Mouse (Mus musculus) cerebellum, adult 2 months (tissue): ENCODE measurements around the gene Wdr17. TPM values are rescaled to one million over a fixed set of nuclear protein-coding genes. Genes with fewer than 3 reads are reported as not detected.

Experiments used
- DNase-seq, 2 experiments: peaks; one replicate each; pipeline ENCODE4 v3.0.0; 2021
- H3K27ac ChIP-seq: fragments of 200-500 bp; 2 replicates; pipeline ENCODE4 v1.5.1; 2012; ENCODE audit warnings: low read length, control low read depth, inconsistent platforms; ENCODE audit not compliant: insufficient read depth
- H3K27me3 ChIP-seq: fragments of 200-500 bp; 2 replicates; pipeline ENCODE4 v1.6.1; 2012; ENCODE audit warnings: inconsistent platforms, mild to moderate bottlenecking, low read length, moderate library complexity; ENCODE audit not compliant: control insufficient read depth, insufficient read depth
- H3K4me1 ChIP-seq: fragments of 200-500 bp; 2 replicates; pipeline ENCODE4 v1.6.1; 2011; ENCODE audit warnings: low read length; ENCODE audit not compliant: control insufficient read depth, insufficient read depth
- H3K4me3 ChIP-seq: fragments of 200-500 bp; replicated peaks from 2 replicates; pipeline ENCODE3; 2011; ENCODE audit warnings: mild to moderate bottlenecking, low read depth, low read length, control low read depth; ENCODE audit not compliant: insufficient read depth
- CTCF ChIP-seq: fragments of 200-500 bp; IDR thresholded peaks from 2 replicates; pipeline ENCODE4 v1.5.1; 2011; ENCODE audit warnings: low read depth, mild to moderate bottlenecking, control low read depth, low read length, moderate library complexity, borderline replicate concordance; ENCODE audit not compliant: insufficient read depth
- POLR2A ChIP-seq: fragments of 200-500 bp; IDR thresholded peaks from 2 replicates; pipeline ENCODE4 v1.6.1; 2011; ENCODE audit warnings: low read length, control low read depth, borderline replicate concordance; ENCODE audit not compliant: insufficient read depth
- WGBS: fragments of 180-500 bp; shearing (Covaris S2); methylation state at CpG from one replicate; pipeline ENCODE4 v1.1.7; 2018; 5-methylcytosine and 5-hydroxymethylcytosine counted together
- polyA plus RNA-seq: library from polyadenylated mRNA; depleted of rRNA; stranded (reverse); fragments of >200 nt; gene quantifications from 2 replicates; pipeline ENCODE4 v1.2.3, GENCODE M21; 2012

Wdr17 gene
- polyA plus RNA-seq, 1 experiment = 7.3 TPM

DNA sequence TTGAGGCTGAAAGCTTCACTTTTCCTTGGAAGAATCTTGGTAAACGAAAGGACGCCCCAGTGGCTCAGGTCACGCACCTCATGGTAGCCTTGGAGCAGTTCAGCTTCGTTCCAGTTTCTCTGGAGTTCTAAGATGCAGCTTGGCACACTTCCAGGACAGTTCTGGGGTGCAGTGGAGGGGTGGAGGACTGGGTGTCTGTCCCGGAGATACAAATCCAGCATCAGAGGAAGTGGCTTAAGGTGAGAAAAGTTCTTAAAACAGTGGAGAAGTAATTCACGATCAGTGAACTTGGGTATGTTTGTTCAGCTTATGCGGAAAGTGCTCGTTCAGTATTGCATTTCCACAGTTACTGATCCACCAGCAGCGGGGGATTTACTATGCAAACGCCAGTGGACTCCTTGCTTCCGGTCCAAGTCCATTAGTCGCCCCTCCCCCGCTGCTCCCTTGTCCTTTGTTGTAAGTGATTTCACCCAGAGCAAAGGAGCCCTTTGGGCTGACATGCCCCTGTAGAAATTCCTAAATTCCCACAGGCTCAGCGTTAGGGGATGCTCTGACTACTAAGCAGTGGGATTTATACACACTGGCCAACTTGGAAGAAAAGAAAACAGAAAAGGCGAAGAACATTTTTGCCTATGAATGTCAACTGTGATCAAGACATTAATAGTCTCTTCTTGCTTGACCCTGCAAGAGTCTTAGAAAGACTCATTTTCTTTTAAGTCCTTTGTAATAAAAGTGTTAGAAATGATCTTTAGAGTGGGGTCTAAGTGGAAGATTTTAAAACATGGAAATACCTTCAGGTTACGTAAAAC is 106.6 kb downstream of the Wdr17 start:
- H3K4me1 ChIP-seq = no peaks in the 10 kb centered on the region; the same call in 1 of the 2 replicates
- peak; percentile 30 to 48 for DNase-seq
- H3K27ac ChIP-seq = no peak overlapping the region
- TF ChIP-seq CTCF = no peak
- H3K4me3 ChIP-seq = peak overlapping the region; percentile 44
- WGBS = 12% methylated on average over 16 of the region's 16 CpGs
- no peaks in the 10 kb centered on the region for H3K27me3 ChIP-seq

DNA sequence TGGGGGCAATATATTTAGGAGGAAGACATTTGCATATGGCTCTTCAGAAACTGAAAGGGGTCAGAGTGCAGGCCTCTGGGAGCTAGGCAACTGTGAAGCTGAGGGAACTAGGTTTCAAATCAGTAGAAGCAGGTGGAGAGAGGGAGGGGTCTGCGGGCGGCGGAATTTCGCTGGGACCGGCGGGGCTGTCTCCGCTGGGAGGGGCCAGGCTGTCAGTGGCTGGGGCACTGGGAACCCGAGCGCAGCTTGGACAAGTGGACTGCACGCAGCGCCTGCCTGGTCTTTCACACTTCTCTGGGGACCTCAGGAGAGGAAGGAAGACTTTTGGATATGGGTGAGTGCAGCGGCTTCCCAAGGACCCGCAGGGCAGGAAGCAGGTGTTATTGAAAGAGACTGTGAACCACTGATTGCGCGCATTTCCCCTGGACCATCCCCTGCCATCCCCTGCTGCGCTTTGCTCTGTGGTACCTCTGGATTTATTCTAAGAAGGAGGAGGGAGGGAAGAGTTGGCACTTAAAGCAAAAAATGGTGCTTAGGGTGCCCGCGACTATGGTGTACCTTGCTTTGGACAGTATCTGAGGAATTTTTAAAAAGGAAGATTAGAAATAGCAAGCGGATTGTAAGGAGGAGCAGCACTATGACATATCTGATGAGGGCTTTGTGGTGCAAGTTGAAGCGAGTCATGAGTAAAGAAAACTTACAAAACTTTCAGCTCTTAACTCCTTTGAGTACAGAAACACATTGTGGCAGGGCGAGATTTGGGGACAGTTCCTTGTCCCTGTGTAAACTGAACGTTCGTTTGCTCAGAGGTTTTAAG is 107.5 kb downstream of the Wdr17 start:
- no peak overlapping the region for H3K27ac ChIP-seq
- peak overlapping the region; percentile 57 for H3K4me3 ChIP-seq
- WGBS = under 1% methylated on average over 23 of the region's 23 CpGs
- no peak for TF ChIP-seq CTCF
- TF ChIP-seq POLR2A = no peak
- DNase-seq = peak; percentile 19 to 31
- no peaks in the 10 kb centered on the region; the same call in 1 of the 2 replicates for H3K4me1 ChIP-seq
- H3K27me3 ChIP-seq = no peaks in the 10 kb centered on the region

DNA sequence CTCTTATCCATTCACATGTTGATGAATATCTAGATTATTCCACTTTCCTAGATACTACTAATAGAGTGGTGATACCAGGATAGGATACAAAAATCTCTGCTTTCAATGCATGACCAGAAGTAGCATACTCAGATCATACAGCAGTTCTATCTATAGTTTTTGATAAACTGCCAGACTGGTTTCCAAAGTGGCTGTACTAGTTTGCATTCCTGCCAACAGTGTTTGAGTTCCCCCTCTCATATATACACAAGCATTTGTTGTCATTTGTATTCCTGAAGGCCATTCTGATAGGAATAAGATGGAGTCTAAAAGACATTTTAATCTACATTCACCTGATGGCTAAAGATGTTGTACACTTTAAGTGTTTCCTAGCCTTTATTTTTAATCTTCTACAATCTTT is 110.0 kb downstream of the Wdr17 start:
- Histone ChIP-seq H3K4me1 (no peaks in the 10 kb centered on the region; the same call in 1 of the 2 replicates), H3K27ac (no peak overlapping the region), H3K27me3 (no peaks in the 10 kb centered on the region), H3K4me3 (no peak overlapping the region)
- TF ChIP-seq POLR2A (no peak), CTCF (no peak)
- DNase-seq = no peak

DNA sequence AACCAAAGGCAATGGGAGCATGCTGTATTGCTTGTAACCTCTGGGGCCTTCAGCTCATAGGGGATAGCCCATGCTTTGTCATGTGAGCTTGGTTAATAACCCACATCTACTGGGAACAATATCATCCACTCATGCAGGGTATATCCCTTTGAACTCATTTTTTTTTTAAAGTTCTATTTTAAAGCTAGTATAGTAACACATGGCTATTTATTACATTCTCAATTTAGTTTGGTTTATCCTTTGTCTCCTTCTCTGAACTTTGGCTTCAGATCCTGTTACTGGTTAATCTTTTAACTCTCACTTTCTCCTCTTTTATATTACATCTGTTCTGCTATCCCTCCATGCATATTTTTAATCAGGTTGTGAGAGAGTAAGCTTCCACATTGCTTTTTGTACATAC is 110.7 kb downstream of the Wdr17 start:
- no peak overlapping the region for H3K27ac ChIP-seq
- TF ChIP-seq POLR2A (no peak), CTCF (no peak)
- H3K4me3 ChIP-seq = no peak overlapping the region
- H3K27me3 ChIP-seq = no peaks in the 10 kb centered on the region
- DNase-seq = no peak
- no peaks in the 10 kb centered on the region; the same call in 1 of the 2 replicates for H3K4me1 ChIP-seq

DNA sequence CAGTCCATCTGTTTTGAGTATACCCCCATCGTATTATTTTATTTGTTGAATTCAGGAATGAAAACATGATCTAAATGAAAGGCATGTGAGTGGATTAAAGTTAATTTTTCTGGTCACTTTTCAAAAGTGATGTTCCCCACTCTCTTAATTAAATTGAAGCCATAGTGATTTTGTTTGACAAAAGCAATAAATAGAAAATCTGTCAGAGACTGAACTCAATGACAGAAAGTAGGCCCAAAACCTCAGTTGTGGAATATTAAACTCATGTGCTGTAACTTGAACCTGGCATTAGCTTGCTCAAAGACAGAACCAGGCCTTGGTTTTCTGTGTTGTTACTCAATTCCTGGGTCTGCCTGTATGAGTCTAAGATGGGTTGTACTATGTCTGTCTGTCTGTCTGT is 129.3 kb downstream of the Wdr17 start:
- Histone ChIP-seq H3K27ac (no peak overlapping the region), H3K4me3 (no peak overlapping the region), H3K27me3 (no peaks in the 10 kb centered on the region), H3K4me1 (no peaks in the 10 kb centered on the region)
- no peak for TF ChIP-seq POLR2A
- no peak for DNase-seq
- WGBS = 93% methylated on average over 1 of the region's 1 CpGs

DNA sequence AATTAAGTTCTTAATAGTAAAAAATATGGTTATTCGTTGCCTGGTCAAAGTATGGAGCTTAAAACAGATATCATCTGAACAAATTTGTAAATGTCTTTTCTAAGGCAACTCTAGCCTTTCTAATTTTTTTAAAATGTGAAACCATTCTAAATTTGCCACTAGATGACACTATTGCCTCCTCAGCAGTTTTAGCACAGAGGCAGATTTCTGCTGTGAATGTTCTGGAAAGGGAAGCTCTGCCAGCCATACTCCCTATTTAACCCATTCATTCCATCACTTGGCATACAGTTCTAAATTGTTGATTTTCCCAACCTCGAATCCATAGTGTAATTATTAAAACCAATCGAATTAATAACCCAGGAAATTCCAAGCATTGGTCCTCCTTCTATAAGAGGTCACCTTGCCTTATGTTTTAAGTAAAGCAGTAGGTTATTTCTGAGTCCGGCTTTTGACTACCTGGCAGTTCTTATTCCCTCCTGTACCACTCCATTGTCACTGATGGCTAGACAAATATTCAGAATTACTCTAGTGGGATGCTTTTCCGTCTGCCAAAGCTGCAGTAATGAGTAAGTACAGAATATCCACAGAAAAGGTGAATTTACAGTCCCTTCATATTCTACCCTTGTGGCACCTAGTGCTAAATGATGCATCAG is 150.2 kb downstream of the Wdr17 start:
- 56% methylated on average over 5 of the region's 5 CpGs for WGBS
- peak in 1 of 2 experiments; percentile 24 for DNase-seq
- no peak overlapping the region for H3K27ac ChIP-seq

DNA sequence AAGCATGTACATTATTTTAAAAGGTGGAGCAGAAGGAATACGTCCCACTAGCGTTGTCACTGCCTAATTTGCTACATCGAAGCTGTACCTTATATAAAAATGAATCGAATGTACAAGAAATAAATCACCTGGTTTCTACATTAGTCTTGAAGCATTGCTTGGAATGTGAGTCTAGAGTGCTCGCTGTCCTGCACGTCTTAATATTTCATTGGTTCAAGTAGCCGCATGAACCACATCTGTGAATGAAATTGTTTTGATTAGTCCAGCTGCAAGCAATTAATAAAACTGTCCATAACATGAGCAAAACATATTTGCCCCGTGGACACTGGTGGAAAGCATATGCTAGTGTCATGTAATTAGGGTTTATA is 162.3 kb downstream of the Wdr17 start:
- peak overlapping the region; percentile 78 for H3K4me3 ChIP-seq
- TF ChIP-seq CTCF = no peak
- TF ChIP-seq POLR2A = no peak
- 10% methylated on average over 8 of the region's 8 CpGs for WGBS

More for the DNA sequence above, 150.2 kb downstream of the Wdr17 start:
- TF ChIP-seq POLR2A = no peak
- TF ChIP-seq CTCF = peak; percentile 43; the same call in 1 of the 2 replicates
- Histone ChIP-seq H3K4me1 (no peaks in the 10 kb centered on the region), H3K27me3 (no peaks in the 10 kb centered on the region), H3K4me3 (no peak overlapping the region)

More for the DNA sequence above, 162.3 kb downstream of the Wdr17 start:
- Histone ChIP-seq H3K27me3 (no peaks in the 10 kb centered on the region), H3K27ac (no peak overlapping the region), H3K4me1 (no peaks in the 10 kb centered on the region)
- no peak for DNase-seq
